Mouse (Mus musculus) gonadal fat pad, adult 2 months (tissue): Measurements from ENCODE around the gene Cyp2b9. TPM values are rescaled to one million over a fixed set of nuclear protein-coding genes. Genes with fewer than 3 reads are reported as not detected.
"Not testable (repeated sequence)": the region's sequence is repeated elsewhere in the genome, so short reads cannot be mapped to it uniquely, and the experiment has no call there.

Experiments
- DNase-seq: peaks from one replicate; pipeline ENCODE4 v3.0.0-alpha.2; 2012; ENCODE audit warnings: low read depth
- polyA plus RNA-seq: library from polyadenylated mRNA; depleted of rRNA; stranded (reverse); fragments of >200 nt; gene quantifications from 2 replicates; pipeline ENCODE4 v1.2.3, GENCODE M21; 2012; rRNA removed

Gene Cyp2b9
- 0.43 TPM in 1 of 2 replicates, not detected in the other for polyA plus RNA-seq

- not testable (repeated sequence) for DNase-seq
Observed at GRCm38 (mm10) chr7:26173111-26173510, at the start of gene Cyp2b9. TSS of gene Cyp2b9 (plus strand) at chr7:26173411.

GRCm38 (mm10) chr7:26139623-26140022 lies 33.6 kb upstream of the Cyp2b9 start:
- DNase-seq: not testable (repeated sequence)

DNA sequence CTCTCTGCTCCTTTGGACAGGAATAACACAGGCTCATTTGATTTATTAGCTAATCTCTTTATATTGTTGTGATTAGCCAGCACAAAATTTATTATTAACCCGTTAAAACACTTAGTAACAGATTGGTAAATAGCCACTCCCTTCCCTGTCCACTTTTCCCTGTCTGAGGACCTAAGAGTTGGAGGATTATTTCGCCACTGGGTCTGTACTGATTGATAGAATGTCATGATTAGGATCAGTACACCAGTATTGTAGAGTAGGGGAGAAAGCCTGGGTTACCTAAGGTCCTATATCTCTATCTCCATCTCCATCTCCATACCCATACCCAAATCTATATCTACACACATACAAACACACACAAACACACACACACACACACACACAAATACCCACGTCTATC lies 29.6 kb upstream of the Cyp2b9 start:
- not testable (repeated sequence) for DNase-seq

- DNase-seq: peak; percentile 71
Observed at GRCm38 (mm10) chr7:26168765-26169536, 4.3 kb upstream of the Cyp2b9 start.

DNA sequence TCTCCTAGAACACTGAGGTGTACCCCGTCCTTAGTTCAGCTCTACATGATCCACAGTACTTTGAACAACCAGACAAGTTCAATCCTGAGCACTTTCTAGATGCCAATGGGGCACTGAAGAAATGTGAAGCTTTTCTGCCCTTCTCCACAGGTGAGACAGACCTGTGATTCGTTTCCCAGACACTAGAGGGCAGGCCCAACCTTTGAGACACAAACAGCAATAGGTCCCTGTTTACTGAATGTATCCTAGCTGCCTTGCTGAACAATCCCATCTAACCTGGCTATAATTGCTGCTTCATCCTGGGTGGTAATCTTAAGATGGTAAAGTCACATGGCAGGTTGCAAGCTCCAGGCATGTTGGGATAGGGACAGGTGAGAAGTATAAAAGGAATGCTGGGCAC lies 27.9 kb downstream of the Cyp2b9 start:
- DNase-seq: no peak

- DNase-seq: not testable (repeated sequence)
Observed at GRCm38 (mm10) chr7:26260034-26260433, 86.8 kb downstream of the Cyp2b9 start, which contains the start of gene Vmn1r184. TSS of gene Vmn1r184 (plus strand) at chr7:26260334.

Other genes with a start within 250 kb of the Cyp2b9 start
- gene Cyp2b13, start 111.9 kb upstream of the Cyp2b9 start, polyA plus RNA-seq: 0.10 TPM in 1 of 2 replicates, not detected in the other
- not detected in 2 replicates for gene Vmn1r184, start 86.9 kb downstream of the Cyp2b9 start, polyA plus RNA-seq
- gene Cyp2a4, start 133.8 kb downstream of the Cyp2b9 start, polyA plus RNA-seq: 0.24 TPM in 1 of 2 replicates, not detected in the other
- gene Nlrp9c, start 230.3 kb downstream of the Cyp2b9 start, polyA plus RNA-seq: not detected in 2 replicates